Mouse (Mus musculus): ENCODE results near the gene Cabin1. TPM values are rescaled to one million over a fixed set of nuclear protein-coding genes. Genes with fewer than 3 reads are reported as not detected.
A peak's percentile ranks its signal among the peaks of the same experiment; 100 is the strongest.

The Cabin1 gene
- polyA plus RNA-seq, 1 experiment: 82.3 TPM

DNA sequence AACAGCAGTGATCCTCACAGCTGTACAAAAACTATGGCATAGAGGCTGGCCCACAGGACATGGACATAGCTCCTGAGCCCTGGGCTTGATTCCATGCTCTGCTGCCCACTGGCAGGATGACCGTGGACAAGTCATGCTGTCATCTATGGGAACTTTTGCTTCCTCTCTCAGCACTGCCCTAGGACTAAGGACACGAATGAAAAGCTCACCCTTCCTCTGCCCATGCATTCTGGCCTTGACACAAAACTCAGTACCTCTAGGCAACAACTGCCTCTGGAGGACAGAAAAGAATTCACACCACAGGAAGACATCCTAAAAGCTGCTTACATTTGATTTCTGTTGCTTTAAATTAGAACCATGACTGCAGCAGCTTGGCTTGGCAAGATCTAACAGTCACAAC lies 87.9 kb downstream of the Cabin1 start:
- no peak overlapping the region for H3K4me3 ChIP-seq (ENCODE audit: control insufficient read depth, insufficient read depth, low read length)
- no peaks in the 10 kb centered on the region; the same call in 1 of the 2 replicates for H3K36me3 ChIP-seq (ENCODE audit: control insufficient read depth, insufficient read depth, low read length)
- H3K27ac ChIP-seq (ENCODE audit: control insufficient read depth, insufficient read depth, low read length): no peak overlapping the region
- TF ChIP-seq CTCF (IDR thresholded peaks at IDR 0.05; ENCODE audit: borderline replicate concordance, control insufficient read depth, extremely low read depth, insufficient read depth, low read length, poor library complexity) (no peak), POLR2A (IDR thresholded peaks at IDR 0.05; ENCODE audit: control insufficient read depth, extremely low read depth, insufficient read depth, low read length, poor library complexity) (no peak)
- no peaks in the 10 kb centered on the region for H3K4me1 ChIP-seq (replicated peaks; ENCODE audit: control insufficient read depth, insufficient read depth, low read length)
- H3K27me3 ChIP-seq (ENCODE audit: control insufficient read depth, insufficient read depth, low read length): no peaks in the 10 kb centered on the region
- WGBS: 97% methylated on average over 2 of the region's 2 CpGs
- DNase-seq: no peak

DNA sequence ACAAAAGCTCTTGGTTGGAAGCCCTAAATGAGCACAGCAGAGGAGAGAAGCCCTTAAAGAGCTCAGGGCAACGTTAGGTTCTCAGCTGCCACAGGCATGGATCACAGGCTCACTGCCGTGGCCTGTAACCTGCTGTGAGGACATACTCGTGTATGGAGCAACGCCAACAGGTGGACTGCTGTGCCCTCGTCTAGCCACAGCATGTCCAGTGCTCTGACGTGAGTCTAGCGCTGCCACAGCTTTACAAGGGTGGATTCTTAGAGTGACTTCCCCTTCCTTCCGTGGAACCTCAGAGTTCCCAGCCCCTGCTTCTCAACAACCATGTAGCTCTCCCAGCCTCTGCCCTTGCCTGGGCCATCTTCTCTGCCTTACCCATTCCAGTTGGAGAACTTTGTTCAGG lies 88.5 kb downstream of the Cabin1 start:
- no peak for DNase-seq
- TF ChIP-seq CTCF (IDR thresholded peaks at IDR 0.05; ENCODE audit: borderline replicate concordance, control insufficient read depth, extremely low read depth, insufficient read depth, low read length, poor library complexity) (no peak), POLR2A (IDR thresholded peaks at IDR 0.05; ENCODE audit: control insufficient read depth, extremely low read depth, insufficient read depth, low read length, poor library complexity) (no peak)
- Histone ChIP-seq H3K27ac (ENCODE audit: control insufficient read depth, insufficient read depth, low read length) (no peak overlapping the region), H3K36me3 (ENCODE audit: control insufficient read depth, insufficient read depth, low read length) (no peaks in the 10 kb centered on the region; the same call in 1 of the 2 replicates), H3K4me1 (replicated peaks; ENCODE audit: control insufficient read depth, insufficient read depth, low read length) (no peaks in the 10 kb centered on the region), H3K27me3 (ENCODE audit: control insufficient read depth, insufficient read depth, low read length) (no peaks in the 10 kb centered on the region), H3K4me3 (ENCODE audit: control insufficient read depth, insufficient read depth, low read length) (no peak overlapping the region)
- 95% methylated on average over 8 of the region's 8 CpGs for WGBS

DNA sequence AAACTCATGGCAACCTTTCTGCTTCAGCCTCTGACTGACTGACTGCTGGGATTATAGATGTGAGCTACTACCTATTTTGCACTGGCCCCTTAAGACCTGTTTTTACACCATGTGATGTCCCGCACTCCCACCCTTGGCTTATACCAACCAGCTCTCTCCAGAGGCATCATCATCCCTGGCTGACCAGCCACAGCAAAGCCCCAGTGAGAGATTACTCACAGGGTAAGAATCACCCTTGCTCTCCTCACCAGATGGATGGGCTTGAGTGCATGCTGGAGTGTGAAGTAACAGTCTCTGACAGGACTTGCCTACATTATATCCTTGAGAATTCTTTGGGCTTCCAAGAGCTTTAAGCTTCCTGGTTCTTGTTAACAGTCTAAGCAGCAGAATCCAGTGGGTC lies 94.2 kb downstream of the Cabin1 start:
- no peak for TF ChIP-seq CTCF (IDR thresholded peaks at IDR 0.05; ENCODE audit: borderline replicate concordance, control insufficient read depth, extremely low read depth, insufficient read depth, low read length, poor library complexity)
- Histone ChIP-seq H3K27ac (ENCODE audit: control insufficient read depth, insufficient read depth, low read length) (no peak overlapping the region), H3K4me1 (replicated peaks; ENCODE audit: control insufficient read depth, insufficient read depth, low read length) (peaks cover 21% of the 10 kb centered on the region), H3K36me3 (ENCODE audit: control insufficient read depth, insufficient read depth, low read length) (no peaks in the 10 kb centered on the region), H3K4me3 (ENCODE audit: control insufficient read depth, insufficient read depth, low read length) (no peak overlapping the region), H3K27me3 (ENCODE audit: control insufficient read depth, insufficient read depth, low read length) (no peaks in the 10 kb centered on the region)
- 96% methylated on average over 1 of the region's 1 CpGs for WGBS
- DNase-seq: no peak

DNA sequence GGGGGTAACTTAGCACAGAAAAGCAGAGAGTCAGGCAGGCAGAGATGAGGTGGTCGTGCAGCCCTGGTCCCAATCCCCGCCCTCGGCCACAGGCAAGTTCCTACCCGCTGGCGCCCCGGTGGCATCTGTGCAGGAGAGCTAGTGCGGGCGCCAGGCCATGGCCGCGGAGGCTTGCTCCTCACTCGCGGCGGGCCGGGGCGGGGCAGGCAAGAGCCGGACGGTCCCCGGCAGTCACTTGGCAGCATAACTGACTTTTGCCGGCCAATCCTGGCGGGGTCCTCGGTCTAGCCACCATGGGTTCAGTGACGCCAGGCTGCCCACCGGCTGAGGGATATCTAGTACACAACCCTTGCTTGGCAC lies 96.2 kb downstream of the Cabin1 start:
- no peaks in the 10 kb centered on the region for H3K36me3 ChIP-seq (ENCODE audit: control insufficient read depth, insufficient read depth, low read length)
- 1% methylated on average over 23 of the region's 23 CpGs for WGBS
- H3K4me1 ChIP-seq (replicated peaks; ENCODE audit: control insufficient read depth, insufficient read depth, low read length): peaks cover 21% of the 10 kb centered on the region
- H3K4me3 ChIP-seq (ENCODE audit: control insufficient read depth, insufficient read depth, low read length): peak overlapping the region; percentile 61
- TF ChIP-seq POLR2A (IDR thresholded peaks at IDR 0.05; ENCODE audit: control insufficient read depth, extremely low read depth, insufficient read depth, low read length, poor library complexity) (no peak), CTCF (IDR thresholded peaks at IDR 0.05; ENCODE audit: borderline replicate concordance, control insufficient read depth, extremely low read depth, insufficient read depth, low read length, poor library complexity) (no peak)
- H3K27ac ChIP-seq (ENCODE audit: control insufficient read depth, insufficient read depth, low read length): no peak overlapping the region
- DNase-seq: no peak
- H3K27me3 ChIP-seq (ENCODE audit: control insufficient read depth, insufficient read depth, low read length): no peaks in the 10 kb centered on the region

DNA sequence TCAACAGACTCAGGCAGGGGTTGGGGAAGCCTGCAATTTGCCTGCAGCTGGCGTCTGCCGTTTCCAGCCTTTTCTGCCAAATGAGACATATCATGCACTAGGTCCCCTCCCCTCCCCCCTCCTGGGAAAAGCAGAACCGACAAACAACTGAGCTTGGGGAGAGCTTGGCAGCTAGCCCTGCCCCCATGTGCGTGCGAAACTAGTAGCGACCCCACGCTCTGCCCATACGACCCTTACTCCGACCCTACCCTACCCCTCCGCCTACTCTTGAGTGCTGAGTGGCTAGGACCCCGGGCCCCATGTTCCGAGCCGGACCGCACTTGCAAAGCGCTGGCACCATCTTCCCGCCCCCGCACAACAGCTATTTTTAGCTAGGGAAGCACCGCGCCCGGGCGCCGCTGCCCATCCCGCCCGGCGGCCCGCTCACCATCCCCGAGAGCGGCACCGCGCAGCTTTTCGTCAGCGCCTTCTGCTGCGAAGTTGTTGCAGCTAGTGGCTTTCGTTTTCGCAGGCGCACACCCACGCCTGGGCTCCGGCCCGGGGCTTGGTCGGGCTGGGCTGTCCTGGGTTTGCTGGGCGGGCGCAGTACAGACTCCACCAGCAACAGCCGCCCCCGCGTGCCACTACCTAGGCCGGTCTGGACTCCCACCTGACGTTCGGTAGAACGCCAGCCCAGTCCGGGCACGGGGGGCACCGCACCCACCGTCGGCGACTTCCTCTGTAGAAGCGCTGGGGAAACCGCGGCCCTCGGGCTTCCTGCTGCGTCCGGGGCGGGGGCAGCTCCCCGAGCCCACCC lies 96.8 kb downstream of the Cabin1 start:
- Histone ChIP-seq H3K27me3 (ENCODE audit: control insufficient read depth, insufficient read depth, low read length) (no peaks in the 10 kb centered on the region), H3K4me1 (replicated peaks; ENCODE audit: control insufficient read depth, insufficient read depth, low read length) (peaks cover 21% of the 10 kb centered on the region), H3K36me3 (ENCODE audit: control insufficient read depth, insufficient read depth, low read length) (no peaks in the 10 kb centered on the region), H3K27ac (ENCODE audit: control insufficient read depth, insufficient read depth, low read length) (0 out of 2 replicates have a peak overlapping the region, but pooled peaks have one; percentile 6), H3K4me3 (ENCODE audit: control insufficient read depth, insufficient read depth, low read length) (peak overlapping the region; percentile 61)
- no peak for TF ChIP-seq POLR2A (IDR thresholded peaks at IDR 0.05; ENCODE audit: control insufficient read depth, extremely low read depth, insufficient read depth, low read length, poor library complexity)
- TF ChIP-seq CTCF (IDR thresholded peaks at IDR 0.05; ENCODE audit: borderline replicate concordance, control insufficient read depth, extremely low read depth, insufficient read depth, low read length, poor library complexity): no peak
- WGBS: under 1% methylated on average over 63 of the region's 63 CpGs
- peak; percentile 82 for DNase-seq

DNA sequence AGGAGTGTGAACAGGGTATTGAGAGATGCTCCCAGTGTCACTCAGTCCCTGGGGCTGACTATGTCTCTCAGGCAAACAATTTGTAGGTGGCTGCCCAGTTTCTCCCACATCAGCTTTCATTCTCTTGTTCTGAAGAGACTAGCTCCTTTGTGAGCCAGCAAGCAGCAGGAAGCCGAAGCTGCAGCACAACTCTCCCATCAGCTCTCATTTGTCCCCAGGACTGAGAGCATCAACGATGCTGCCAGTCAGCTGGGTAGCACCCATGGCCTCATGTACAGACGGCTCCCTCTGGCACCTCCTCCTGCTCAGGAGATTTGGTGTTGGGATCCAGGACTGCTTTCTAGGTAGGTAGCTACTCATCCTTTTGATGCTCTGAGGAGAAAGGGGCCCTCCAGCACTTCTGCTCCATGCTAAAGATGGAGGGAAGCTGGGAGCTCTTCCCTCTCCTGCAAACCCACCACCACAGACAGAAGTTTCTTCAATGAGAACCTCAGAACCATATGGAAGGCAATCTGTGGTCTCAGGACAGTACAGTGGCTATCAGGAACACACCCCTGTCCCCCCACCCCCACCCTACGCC lies 97.6 kb downstream of the Cabin1 start:
- no peaks in the 10 kb centered on the region for H3K27me3 ChIP-seq (ENCODE audit: control insufficient read depth, insufficient read depth, low read length)
- no peak for TF ChIP-seq POLR2A (IDR thresholded peaks at IDR 0.05; ENCODE audit: control insufficient read depth, extremely low read depth, insufficient read depth, low read length, poor library complexity)
- TF ChIP-seq CTCF (IDR thresholded peaks at IDR 0.05; ENCODE audit: borderline replicate concordance, control insufficient read depth, extremely low read depth, insufficient read depth, low read length, poor library complexity): no peak
- H3K36me3 ChIP-seq (ENCODE audit: control insufficient read depth, insufficient read depth, low read length): no peaks in the 10 kb centered on the region
- 23% methylated on average over 4 of the region's 4 CpGs for WGBS
- peak; percentile 19 for DNase-seq
- H3K27ac ChIP-seq (ENCODE audit: control insufficient read depth, insufficient read depth, low read length): no peak overlapping the region
- peaks cover 21% of the 10 kb centered on the region for H3K4me1 ChIP-seq (replicated peaks; ENCODE audit: control insufficient read depth, insufficient read depth, low read length)
- H3K4me3 ChIP-seq (ENCODE audit: control insufficient read depth, insufficient read depth, low read length): peak overlapping the region; percentile 61

All from thymus, adult 2 months (tissue).